Mouse (Mus musculus) gonadal fat pad, adult 2 months (tissue): ENCODE data around the gene Mta3. TPM values are rescaled to one million over a fixed set of nuclear protein-coding genes. Genes with fewer than 3 reads are reported as not detected.

Source experiments
- DNase-seq: peaks from one replicate; pipeline ENCODE4 v3.0.0-alpha.2; 2012; ENCODE audit warnings: low read depth
- polyA plus RNA-seq: library from polyadenylated mRNA; depleted of rRNA; stranded (reverse); fragments of >200 nt; gene quantifications from 2 replicates; pipeline ENCODE4 v1.2.3, GENCODE M21; 2012

Gene Mta3
- polyA plus RNA-seq, 1 experiment, result 52.0 TPM

GRCm38 (mm10) chr17:83809197-83809829 lies 103.3 kb downstream of the Mta3 start:
- no peak for DNase-seq

GRCm38 (mm10) chr17:83810285-83810684 lies 104.3 kb downstream of the Mta3 start:
- DNase-seq, result no peak

GRCm38 (mm10) chr17:83812200-83812944 lies 106.4 kb downstream of the Mta3 start:
- peak; percentile 41 for DNase-seq

GRCm38 (mm10) chr17:83813050-83813449 lies 107.1 kb downstream of the Mta3 start:
- no peak for DNase-seq

- no peak for DNase-seq
Observed at GRCm38 (mm10) chr17:83816996-83817395, 111.0 kb downstream of the Mta3 start.

GRCm38 (mm10) chr17:83819503-83819902 lies 113.5 kb downstream of the Mta3 start:
- DNase-seq, result no peak

- DNase-seq, result no peak
Observed at GRCm38 (mm10) chr17:83820701-83821100, 114.7 kb downstream of the Mta3 start.

GRCm38 (mm10) chr17:83821876-83822275 lies 115.9 kb downstream of the Mta3 start:
- no peak for DNase-seq

GRCm38 (mm10) chr17:83823835-83824234 lies 117.9 kb downstream of the Mta3 start:
- no peak for DNase-seq

GRCm38 (mm10) chr17:83829356-83829755 lies 123.4 kb downstream of the Mta3 start:
- no peak for DNase-seq

- no peak for DNase-seq
Observed at GRCm38 (mm10) chr17:83830616-83831292, 124.8 kb downstream of the Mta3 start.

- no peak for DNase-seq
Observed at GRCm38 (mm10) chr17:83834120-83834519, 128.2 kb downstream of the Mta3 start.

- no peak for DNase-seq
Observed at GRCm38 (mm10) chr17:83836048-83836447, 130.1 kb downstream of the Mta3 start.

GRCm38 (mm10) chr17:83837659-83838190 lies 131.8 kb downstream of the Mta3 start:
- DNase-seq, result no peak

- no peak for DNase-seq
Observed at GRCm38 (mm10) chr17:83839132-83839531, 133.2 kb downstream of the Mta3 start.

- no peak for DNase-seq
Observed at GRCm38 (mm10) chr17:83841011-83841410, 135.0 kb downstream of the Mta3 start.

- DNase-seq, result no peak
Observed at GRCm38 (mm10) chr17:83843780-83844179, 137.8 kb downstream of the Mta3 start.

- DNase-seq, result no peak
Observed at GRCm38 (mm10) chr17:83845538-83845937, 139.6 kb downstream of the Mta3 start.

- DNase-seq, result no peak
Observed at GRCm38 (mm10) chr17:83846301-83847021, 140.5 kb downstream of the Mta3 start.

- DNase-seq, result no peak
Observed at GRCm38 (mm10) chr17:83847100-83847499, 141.1 kb downstream of the Mta3 start.

GRCm38 (mm10) chr17:83847815-83848214 lies 141.9 kb downstream of the Mta3 start, which contains the start of gene Haao:
Gene Haao, minus strand, starts transcription at chr17:83847963.
- DNase-seq, result no peak

GRCm38 (mm10) chr17:83848482-83848881 lies 142.5 kb downstream of the Mta3 start:
- no peak for DNase-seq
